Mouse (Mus musculus) CD4-positive, CD25-positive, alpha-beta regulatory T cell, adult 4 months (primary cell): ENCODE measurements around the gene Defb15. TPM values are rescaled to one million over a fixed set of nuclear protein-coding genes. Genes with fewer than 3 reads are reported as not detected.
"Not testable (repeated sequence)": the region's sequence is repeated elsewhere in the genome, so short reads cannot be mapped to it uniquely, and the experiment has no call there.

Experiments
- ATAC-seq: one replicate; pipeline ENCODE4 v1.8.0; 2017
- polyA plus RNA-seq, 2 experiments: library from polyadenylated mRNA; unstranded; fragments of 100-300 nt; shearing (Covaris generic); gene quantifications; one replicate each; pipeline ENCODE4 v1.2.1; 2017

The Defb15 gene
- polyA plus RNA-seq: not detected

DNA sequence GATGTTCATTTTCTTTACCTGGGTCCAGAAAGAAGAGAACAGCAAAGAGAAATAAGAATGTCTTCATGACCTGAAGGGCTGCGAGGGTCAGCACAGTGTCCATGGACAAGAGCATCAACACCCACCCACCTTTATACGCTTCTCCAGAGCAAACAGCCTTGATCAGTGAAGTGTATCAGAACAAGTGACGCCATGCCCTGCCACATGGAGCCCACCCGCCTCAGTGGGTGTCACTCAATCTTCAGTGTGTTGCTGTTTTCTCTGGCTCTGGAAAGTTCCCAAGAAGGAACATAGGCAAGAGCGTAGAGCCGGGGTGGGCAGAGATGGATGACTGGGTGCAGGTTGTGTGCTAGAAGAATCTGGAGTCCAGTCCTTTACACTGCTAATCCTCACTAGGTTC, at the start of gene Defb15:
Gene Defb15, minus strand, starts transcription at position 101 of the 400 bp plus-strand sequence.
- ATAC-seq: no peak

DNA sequence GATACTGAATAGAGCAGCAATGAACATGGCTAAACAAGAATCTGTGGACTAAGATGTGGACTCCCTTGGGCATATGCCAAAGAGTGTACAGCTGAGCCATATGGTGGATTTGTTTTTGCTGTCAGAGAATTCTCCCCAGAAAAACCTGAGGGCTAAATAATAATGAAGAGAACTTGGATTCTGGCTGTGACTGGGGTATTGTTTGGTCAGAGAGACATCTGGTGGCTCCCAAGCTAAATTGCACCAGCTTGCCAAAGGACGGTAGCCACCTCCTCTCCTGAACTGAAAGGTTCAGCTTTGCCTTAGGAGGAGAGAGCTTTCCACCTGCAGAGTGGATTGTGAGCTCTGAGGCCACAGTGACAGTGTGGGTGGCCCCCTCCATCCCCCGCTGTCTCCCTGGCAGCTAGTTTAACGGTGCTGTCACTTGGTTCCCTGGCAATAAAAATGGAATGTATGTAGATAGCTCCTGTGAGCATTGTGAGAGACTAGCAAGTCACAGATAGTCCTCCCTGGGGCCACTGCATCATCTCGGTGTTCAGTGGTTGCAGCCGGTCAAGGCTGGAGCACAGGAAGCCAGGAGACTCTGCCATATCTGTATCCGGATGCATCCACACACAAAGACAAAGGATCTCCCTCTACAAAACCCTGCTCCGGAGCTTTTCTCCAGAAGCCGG, 49.3 kb upstream of the Defb15 start:
- ATAC-seq: no peak

DNA sequence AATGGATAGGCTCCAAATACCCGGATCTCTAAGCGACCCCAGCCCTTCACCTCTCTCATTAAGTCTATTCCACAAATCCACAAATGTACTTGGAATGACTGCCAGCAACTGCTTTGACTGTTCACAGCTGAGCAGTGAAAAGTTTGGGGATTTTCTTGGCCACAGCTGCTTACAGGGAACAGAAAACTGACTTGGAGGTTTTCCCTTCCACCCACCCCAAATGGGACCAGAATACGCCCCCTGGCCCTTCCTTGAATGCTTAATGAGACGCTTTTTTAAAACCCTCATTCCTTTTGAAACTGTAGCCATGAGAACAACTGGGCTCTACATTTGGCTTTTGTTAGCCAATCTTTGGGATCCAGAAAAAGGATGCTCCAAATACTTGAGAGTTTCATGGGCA, 45.7 kb upstream of the Defb15 start:
- no peak for ATAC-seq

- no peak for ATAC-seq
These were observed 37.0 kb upstream of the Defb15 start, which contains the start of gene Ccdc70 for GRCm38 (mm10) chr8:21969475-21969874. Gene Ccdc70, plus strand, starts transcription at chr8:21969775.

GRCm38 (mm10) chr8:21966646-21967045, 34.1 kb upstream of the Defb15 start:
- ATAC-seq: no peak

GRCm38 (mm10) chr8:21958414-21958813, 25.9 kb upstream of the Defb15 start, which contains the start of gene Fam90a1a:
Gene Fam90a1a, plus strand, starts transcription at chr8:21958714.
- no peak for ATAC-seq

GRCm38 (mm10) chr8:21956336-21956735, 23.8 kb upstream of the Defb15 start:
- ATAC-seq: no peak

DNA sequence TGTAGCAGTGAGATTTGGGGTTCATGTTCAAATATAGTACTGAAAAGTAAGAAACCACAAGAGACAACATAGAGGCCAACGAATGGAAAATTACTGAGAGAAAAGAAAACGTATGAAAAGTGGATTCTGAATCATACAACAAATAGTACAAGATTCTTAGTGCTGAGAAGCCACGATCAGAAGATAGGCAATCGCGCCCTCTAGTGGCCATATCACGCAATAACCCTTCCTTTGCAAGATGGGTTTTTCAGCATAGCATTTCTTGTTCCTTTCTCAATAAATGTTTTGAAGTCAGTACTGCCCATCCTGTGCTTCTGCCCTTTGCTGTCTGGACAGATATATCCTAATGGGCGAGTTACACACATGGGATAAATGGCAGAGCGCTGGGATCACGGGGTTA, 22.8 kb upstream of the Defb15 start:
- ATAC-seq: no peak

DNA sequence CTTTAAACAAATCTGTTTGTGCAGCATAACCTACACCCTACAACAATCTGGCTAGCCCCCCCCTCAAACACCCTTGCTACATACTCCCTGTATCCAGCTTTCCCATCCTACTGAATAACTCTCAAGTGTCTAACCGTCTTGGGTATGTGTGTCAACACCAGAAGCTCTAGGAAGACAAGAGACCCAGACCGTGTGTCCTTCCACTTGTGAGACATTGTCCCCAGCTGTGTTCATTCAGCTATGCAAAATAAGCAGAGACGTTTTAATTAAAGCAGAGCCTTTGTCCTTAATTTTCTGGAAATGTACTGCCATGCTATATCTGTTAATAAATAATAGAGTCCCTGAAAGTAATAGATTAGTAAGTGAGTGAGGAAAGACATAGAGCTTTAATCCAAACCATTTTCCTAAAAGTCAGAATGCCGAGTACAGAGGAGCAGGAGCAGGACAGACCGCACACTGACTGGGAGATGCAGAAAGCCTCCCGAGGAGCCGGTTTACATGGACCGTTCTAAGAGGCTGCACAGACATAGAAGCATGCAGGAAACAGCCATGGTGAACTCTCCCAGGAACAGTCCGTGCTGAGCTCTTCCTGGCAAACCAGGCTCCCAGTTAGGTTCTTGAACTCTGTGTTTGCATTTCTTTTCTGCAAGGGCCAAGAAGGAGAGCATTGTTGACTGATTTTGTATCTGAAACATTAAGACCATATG, 15.0 kb upstream of the Defb15 start:
- ATAC-seq: no peak

DNA sequence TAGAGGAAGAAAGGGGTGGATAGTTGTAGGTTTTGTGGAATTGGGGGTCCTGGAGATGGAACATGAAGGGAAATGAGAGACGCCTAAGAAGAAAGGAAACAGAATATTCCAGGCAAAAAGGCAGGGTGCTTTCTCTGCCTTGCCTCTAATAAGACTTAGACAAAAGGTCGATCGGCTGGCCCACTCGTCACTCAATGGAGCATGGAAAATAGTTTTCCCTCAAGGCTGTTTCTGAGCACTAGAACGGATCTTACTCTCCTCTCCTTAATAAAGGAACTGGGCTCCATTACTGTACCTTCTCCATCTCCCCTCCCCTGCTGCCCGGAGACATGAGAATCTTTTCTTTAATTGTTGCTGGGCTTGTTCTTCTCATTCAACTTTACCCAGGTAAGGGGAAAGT, 14.0 kb upstream of the Defb15 start, which contains the start of gene Defb13:
Gene Defb13, plus strand, starts transcription at position 301 of the 400 bp plus-strand sequence.
- no peak for ATAC-seq

DNA sequence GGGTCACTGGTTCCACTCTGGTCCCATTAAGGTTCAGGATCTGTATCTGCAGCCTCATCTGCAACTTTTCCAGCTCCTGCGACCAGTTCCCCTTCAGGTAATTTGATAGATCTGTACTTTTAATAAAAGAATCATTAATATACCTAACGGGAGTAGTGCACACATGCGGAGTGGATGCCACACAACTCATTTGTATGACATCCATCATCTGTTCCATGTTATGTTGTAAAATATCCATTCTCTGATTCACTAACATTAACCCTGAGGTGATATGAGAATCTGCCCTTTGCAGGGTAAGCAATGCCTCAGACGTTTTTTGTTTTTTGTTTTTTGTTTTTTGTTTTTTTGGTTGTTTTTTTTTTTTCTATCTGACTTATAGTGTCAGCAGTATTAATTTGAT, 5.5 kb upstream of the Defb15 start, which contains the start of gene Defb35:
Gene Defb35, plus strand, starts transcription at position 301 of the 400 bp plus-strand sequence.
- ATAC-seq: not testable (repeated sequence)

DNA sequence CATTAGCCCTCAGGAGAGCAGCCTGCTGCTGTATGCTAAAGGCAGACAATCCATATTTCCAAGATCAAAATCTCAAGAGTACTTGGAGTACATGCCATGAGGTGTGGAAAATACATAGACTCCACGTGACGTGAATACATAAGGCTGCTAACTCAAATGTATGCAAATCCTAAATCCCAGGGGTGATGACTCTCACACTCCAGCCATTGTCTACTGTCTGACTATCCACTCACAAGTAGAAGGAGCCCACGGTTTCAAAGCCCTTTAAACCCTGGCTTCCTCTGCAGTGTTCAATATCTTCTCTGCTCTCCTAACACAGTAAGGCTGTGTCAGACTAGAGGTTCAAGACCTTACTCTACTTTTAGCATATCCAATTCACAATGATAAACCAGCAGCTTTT, 1.8 kb downstream of the Defb15 start:
- ATAC-seq: not testable (repeated sequence)

DNA sequence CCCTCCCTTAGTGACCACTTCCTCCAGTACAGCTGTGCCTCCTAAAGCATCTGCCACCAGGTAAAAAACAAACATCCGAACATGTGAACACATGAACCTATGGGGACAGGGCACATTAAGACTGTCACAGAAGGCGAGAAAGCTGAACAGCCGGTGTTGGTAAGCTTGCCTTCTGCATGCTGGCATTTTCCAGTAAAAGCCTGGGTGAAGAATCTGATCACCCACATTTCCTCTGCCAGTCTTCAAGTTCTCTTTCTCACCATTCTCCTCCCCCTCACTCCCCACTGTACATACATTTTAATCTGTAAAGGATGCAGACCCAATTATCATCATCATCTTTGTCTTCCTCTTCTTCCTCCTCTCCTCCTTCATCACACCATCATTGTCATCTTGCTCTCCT, 16.9 kb downstream of the Defb15 start:
- ATAC-seq: no peak

- no peak for ATAC-seq
These were observed 20.0 kb downstream of the Defb15 start for GRCm38 (mm10) chr8:21912554-21912953.

- ATAC-seq: no peak
These were observed 20.6 kb downstream of the Defb15 start for GRCm38 (mm10) chr8:21911931-21912330.

DNA sequence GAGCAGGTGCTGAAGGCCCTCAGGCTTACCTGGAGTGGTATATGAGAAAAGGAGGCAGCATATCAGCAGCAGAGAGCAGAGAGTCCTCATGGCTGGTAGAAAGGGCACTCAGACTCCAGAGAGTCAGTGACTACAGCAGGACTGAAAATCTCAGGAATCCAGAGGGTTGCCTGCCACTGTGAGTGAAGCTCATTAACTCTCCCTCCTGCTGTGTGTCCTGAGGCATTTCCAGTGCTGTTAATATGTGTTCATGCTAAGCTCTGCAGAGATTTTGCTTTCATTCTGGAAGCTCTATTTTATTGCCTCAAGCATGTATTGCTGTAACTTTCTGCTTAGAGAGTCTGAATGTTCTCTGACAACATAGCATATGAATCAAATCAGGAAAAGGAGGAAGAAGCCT, 26.2 kb downstream of the Defb15 start, which contains the start of gene Defb11:
Gene Defb11, minus strand, starts transcription at position 123 of the 400 bp plus-strand sequence.
- ATAC-seq: not testable (repeated sequence)

DNA sequence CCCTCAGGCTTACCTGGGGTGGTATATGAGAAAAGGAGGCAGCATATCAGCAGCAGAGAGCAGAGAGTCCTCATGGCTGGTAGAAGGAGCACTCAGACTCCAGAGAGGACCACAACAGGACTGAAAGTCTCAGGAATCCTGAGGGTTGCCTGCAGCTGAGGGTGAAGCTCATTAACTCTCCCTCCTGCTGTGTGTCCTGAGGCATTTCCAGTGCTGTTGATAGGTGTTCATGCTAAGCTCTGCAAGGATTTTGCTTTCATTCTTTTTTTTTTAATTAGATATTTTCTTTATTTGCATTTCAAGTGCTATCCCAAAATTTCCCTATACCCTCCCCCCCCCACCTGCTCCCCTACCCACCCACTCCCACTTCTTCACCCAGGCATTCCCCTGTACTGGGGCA, 47.2 kb downstream of the Defb15 start, which contains the start of gene Defb9:
Gene Defb9, minus strand, starts transcription at position 101 of the 400 bp plus-strand sequence.
- not testable (repeated sequence) for ATAC-seq

Other genes with a start within 250 kb of the Defb15 start
- gene AY761184, start 229.1 kb downstream of the Defb15 start, polyA plus RNA-seq: not detected
- not detected for gene Defa24, start 198.2 kb downstream of the Defb15 start, polyA plus RNA-seq
- not detected for gene Defb50, start 109.2 kb downstream of the Defb15 start, polyA plus RNA-seq
- gene Defb2, start 92.8 kb downstream of the Defb15 start, polyA plus RNA-seq: not detected
- gene Defb10, start 73.8 kb downstream of the Defb15 start, polyA plus RNA-seq: not detected
- not detected for gene Defb9, start 47.3 kb downstream of the Defb15 start, polyA plus RNA-seq
- gene Defb11, start 26.3 kb downstream of the Defb15 start, polyA plus RNA-seq: not detected
- not detected for gene Defb35, start 5.6 kb upstream of the Defb15 start, polyA plus RNA-seq
- not detected for gene Defb13, start 14.1 kb upstream of the Defb15 start, polyA plus RNA-seq
- not detected for gene Fam90a1a, start 26.0 kb upstream of the Defb15 start, polyA plus RNA-seq
- gene Ccdc70, start 37.1 kb upstream of the Defb15 start, polyA plus RNA-seq: not detected
- under 1 TPM; 0.09 to 0.36 TPM for gene Atp7b, start 127.6 kb upstream of the Defb15 start, polyA plus RNA-seq
- gene Alg11, start 128.0 kb upstream of the Defb15 start, polyA plus RNA-seq: 10 to 100 TPM; 26.9 to 27.5 TPM
- not detected for gene Nek5, start 192.3 kb upstream of the Defb15 start, polyA plus RNA-seq
- gene Nek3, start 233.7 kb upstream of the Defb15 start, polyA plus RNA-seq: 1 to 10 TPM; 4.9 to 7.2 TPM